Mouse (Mus musculus): ENCODE measurements around the gene Ripor2.

- TF ChIP-seq CTCF (IDR thresholded peaks at IDR 0.05; ENCODE audit: borderline replicate concordance, extremely low read depth, insufficient read depth, insufficient read length) (no peak), POLR2A (IDR thresholded peaks at IDR 0.05; ENCODE audit: borderline replicate concordance, extremely low read depth, insufficient read depth, insufficient read length, poor library complexity, severe bottlenecking) (no peak)
Observed at GRCm38 (mm10) chr13:24648027-24648426, 66.0 kb downstream of the Ripor2 start.
